Mouse (Mus musculus): Measurements from ENCODE around the gene Tgfbr3. TPM values are rescaled to one million over a fixed set of nuclear protein-coding genes. Genes with fewer than 3 reads are reported as not detected.
A peak's percentile ranks its signal among the peaks of the same experiment; 100 is the strongest.

Tgfbr3 gene
- polyA plus RNA-seq, 1 experiment from 2014 or later = 5.7 TPM

DNA sequence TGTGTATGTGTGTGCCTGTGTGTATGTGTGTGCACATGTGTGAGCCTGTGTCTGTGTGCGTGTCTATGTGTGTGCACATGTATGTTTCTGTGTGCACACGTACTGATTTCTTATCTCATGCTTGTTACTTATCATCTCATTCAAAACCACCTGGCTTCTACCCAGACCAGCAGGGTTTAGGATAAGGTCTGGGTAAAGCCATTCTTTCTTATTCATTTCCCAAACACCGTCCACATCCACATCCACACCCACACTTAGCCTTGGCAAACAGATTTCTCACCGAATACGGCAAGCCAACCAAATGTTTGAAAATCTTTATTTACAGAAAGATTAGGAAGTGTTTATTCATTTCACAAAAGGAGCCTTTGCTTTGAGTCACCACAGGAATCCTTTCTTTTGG, 191.4 kb downstream of the Tgfbr3 start:
- Histone ChIP-seq H3K4me1 (peaks cover 21% of the 10 kb centered on the region), H3K27me3 (ENCODE audit: poor library complexity, severe bottlenecking) (no peaks in the 10 kb centered on the region), H3K9me3 (no peaks in the 10 kb centered on the region), H3K36me3 (replicated peaks) (no peaks in the 10 kb centered on the region), H3K27ac (no peak overlapping the region), H3K4me3 (no peak overlapping the region)
- 80% methylated on average over 5 of the region's 5 CpGs for WGBS
- DNase-seq (ENCODE audit: extremely low spot score, low spot score) = no peak

DNA sequence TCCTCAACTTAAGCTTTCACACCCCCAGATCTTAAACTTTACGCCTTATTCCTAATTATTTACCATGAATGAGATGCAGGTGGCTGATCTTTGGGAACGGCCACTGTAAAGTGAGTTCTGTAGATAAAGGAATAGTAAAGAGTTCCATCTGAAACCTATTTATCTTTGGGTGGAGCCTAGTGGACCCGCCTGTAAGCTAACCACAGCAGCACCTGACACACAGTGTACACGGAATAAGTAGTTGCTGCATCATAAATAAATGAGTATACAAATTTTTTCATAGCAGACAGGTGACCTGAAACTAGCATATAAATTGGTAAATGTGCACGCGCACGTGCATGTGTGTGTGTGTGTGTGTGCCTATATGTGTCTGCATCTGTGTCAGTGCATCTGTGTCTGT, 192.1 kb downstream of the Tgfbr3 start:
- 86% methylated on average over 7 of the region's 7 CpGs for WGBS
- Histone ChIP-seq H3K4me3 (no peak overlapping the region), H3K9me3 (no peaks in the 10 kb centered on the region), H3K27me3 (ENCODE audit: poor library complexity, severe bottlenecking) (no peaks in the 10 kb centered on the region), H3K36me3 (replicated peaks) (no peaks in the 10 kb centered on the region), H3K27ac (no peak overlapping the region), H3K4me1 (peaks cover 21% of the 10 kb centered on the region)
- no peak for DNase-seq (ENCODE audit: extremely low spot score, low spot score)

DNA sequence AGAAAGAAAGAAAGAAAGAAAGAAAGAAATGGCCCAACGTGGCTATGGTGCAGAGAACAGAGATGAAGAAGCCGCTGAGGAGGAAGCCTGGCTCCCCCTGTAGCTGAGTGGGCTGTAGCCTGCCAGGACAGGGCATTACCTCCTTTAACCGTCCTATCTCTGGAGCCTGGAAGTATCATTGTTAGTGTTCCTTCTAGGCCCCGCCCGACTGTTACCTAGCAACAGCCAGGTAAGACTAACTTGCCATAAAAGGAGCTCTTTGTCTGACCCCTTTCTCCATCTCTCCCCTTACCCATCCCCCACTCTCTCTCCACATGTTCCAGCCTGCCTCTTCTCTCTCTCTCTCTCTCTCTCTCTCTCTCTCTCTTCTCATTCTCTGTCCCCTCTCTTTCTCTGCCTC, 195.2 kb downstream of the Tgfbr3 start:
- Histone ChIP-seq H3K36me3 (replicated peaks) (no peaks in the 10 kb centered on the region), H3K27ac (no peak overlapping the region), H3K27me3 (ENCODE audit: poor library complexity, severe bottlenecking) (no peaks in the 10 kb centered on the region), H3K9me3 (no peaks in the 10 kb centered on the region), H3K4me3 (no peak overlapping the region), H3K4me1 (peaks cover 17% of the 10 kb centered on the region)
- no peak for DNase-seq (ENCODE audit: extremely low spot score, low spot score)
- WGBS = 23% methylated on average over 5 of the region's 5 CpGs

DNA sequence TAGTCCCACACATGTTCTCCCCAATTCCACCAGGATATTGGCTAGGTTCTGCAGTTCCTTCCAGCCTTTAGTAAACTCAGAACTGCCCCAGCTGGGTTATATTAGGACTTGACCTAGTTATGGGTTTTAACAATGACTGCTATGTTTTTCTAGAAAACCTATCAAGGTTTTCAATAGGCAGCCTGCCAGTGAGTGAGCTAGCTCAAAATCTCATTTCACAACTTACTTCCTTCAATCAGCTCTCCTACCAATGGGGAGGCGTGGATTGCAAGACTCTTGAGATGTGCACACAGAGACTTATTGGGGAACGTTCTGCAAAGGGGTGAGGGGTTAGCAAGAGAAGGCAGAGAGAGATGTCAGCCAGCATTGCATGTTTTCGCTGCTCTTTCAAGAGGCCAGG, 196.2 kb downstream of the Tgfbr3 start:
- DNase-seq (ENCODE audit: extremely low spot score, low spot score) = no peak
- Histone ChIP-seq H3K27ac (no peak overlapping the region), H3K36me3 (replicated peaks) (no peaks in the 10 kb centered on the region), H3K4me3 (no peak overlapping the region), H3K4me1 (peaks cover 21% of the 10 kb centered on the region), H3K9me3 (no peaks in the 10 kb centered on the region), H3K27me3 (ENCODE audit: poor library complexity, severe bottlenecking) (no peaks in the 10 kb centered on the region)
- WGBS = 85% methylated on average over 3 of the region's 3 CpGs

DNA sequence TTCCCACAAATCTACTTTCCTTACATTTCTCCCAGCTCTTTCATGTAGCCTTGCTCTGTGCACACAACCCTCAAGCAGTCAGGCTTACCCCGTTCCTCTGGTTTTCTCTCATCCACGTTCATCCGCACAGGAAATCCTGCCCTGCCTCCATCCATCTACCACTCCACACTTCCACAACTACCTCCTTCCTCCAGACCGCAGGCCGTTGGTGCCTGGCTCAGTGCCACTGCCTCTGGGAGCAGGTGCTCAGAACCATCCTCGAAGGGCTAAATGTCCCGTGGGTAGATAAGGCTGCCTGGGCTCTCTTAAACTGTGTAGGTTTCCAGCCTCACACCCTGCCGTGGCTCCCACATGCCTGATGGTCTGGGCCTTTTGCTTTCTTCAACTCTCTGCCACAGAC, 197.3 kb downstream of the Tgfbr3 start:
- DNase-seq (ENCODE audit: extremely low spot score, low spot score) = no peak
- H3K4me1 ChIP-seq = peaks cover 30% of the 10 kb centered on the region
- no peaks in the 10 kb centered on the region for H3K36me3 ChIP-seq (replicated peaks)
- H3K27ac ChIP-seq = no peak overlapping the region
- H3K27me3 ChIP-seq (ENCODE audit: poor library complexity, severe bottlenecking) = no peaks in the 10 kb centered on the region
- 88% methylated on average over 8 of the region's 8 CpGs for WGBS
- no peak overlapping the region for H3K4me3 ChIP-seq
- H3K9me3 ChIP-seq = no peaks in the 10 kb centered on the region

DNA sequence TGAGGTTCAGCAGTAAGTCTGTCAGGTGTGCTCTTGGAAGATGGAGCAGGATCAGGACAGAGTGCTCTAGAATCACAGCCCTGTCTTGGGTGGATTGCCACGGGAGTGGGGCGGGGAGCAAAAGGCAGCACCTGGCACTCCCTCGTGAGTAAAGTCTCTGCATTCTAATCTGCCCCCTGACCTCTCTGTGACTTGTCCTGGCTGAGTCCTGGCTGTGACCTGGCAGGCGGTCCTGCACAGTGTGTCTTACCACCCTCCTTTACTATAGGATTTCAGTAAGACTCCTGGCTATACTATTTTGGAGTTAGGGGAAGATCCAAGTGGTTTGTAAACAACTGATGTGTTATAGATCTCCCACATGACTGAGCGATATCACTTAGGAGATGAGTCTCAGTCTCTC, 199.5 kb downstream of the Tgfbr3 start:
- H3K27ac ChIP-seq = no peak overlapping the region
- no peaks in the 10 kb centered on the region for H3K9me3 ChIP-seq
- H3K4me3 ChIP-seq = no peak overlapping the region
- H3K27me3 ChIP-seq (ENCODE audit: poor library complexity, severe bottlenecking) = no peaks in the 10 kb centered on the region
- 31% methylated on average over 5 of the region's 5 CpGs for WGBS
- no peak for DNase-seq (ENCODE audit: extremely low spot score, low spot score)
- no peaks in the 10 kb centered on the region for H3K36me3 ChIP-seq (replicated peaks)
- H3K4me1 ChIP-seq = peaks cover 26% of the 10 kb centered on the region

DNA sequence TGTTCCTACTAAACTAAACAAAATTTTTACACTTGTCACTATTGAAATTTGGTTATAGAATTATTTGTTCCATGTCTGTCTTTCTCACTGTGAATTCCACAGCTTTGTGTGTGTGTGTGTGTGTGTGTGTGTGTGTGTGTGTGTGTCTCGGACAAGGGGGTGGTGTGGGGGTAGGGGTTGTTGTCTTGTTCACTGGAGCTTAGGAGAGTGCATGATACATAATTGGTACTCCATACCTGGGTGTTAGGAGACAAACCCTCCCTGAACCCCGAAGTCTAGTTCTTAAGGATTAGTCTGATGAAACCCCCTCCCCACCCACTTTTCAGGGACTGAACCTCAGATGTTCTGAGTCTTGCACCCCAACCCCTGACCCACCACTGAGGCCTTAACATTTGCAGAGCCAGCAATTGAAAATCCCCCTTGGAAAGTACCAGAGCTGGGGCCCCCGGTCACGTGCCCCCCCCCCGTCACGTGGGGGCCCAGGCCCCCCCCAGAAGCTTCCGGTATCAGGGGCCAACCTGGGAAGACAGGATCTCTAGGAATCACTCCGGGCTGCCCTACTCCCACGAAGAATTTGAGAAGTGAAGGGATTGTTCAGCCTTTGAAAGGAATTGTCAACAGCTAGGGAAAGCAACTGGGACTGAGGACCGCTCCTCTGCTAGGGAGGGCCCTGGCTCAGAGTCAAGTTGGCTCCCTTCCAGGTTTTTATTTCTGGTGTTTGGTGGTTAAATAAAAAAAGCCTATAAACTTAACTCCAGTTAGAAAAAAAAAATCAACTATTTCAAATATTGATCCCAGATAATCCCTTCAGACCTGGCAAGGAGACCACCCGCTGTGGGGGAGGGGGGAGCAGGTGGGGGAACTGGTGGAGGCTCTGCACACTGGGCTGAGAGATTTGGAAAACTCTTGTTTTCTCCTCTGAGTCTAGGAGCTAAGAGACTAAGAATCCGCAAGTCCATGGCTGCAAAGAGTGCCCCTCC, 201.3 kb downstream of the Tgfbr3 start:
- Histone ChIP-seq H3K4me3 (0 out of 2 replicates have a peak overlapping the region, but pooled peaks have one; percentile 5), H3K9me3 (no peaks in the 10 kb centered on the region), H3K27me3 (ENCODE audit: poor library complexity, severe bottlenecking) (no peaks in the 10 kb centered on the region), H3K4me1 (peaks cover 20% of the 10 kb centered on the region), H3K27ac (peak overlapping the region; percentile 76), H3K36me3 (replicated peaks) (no peaks in the 10 kb centered on the region)
- 37% methylated on average over 12 of the region's 12 CpGs for WGBS
- DNase-seq (ENCODE audit: extremely low spot score, low spot score) = no peak

DNA sequence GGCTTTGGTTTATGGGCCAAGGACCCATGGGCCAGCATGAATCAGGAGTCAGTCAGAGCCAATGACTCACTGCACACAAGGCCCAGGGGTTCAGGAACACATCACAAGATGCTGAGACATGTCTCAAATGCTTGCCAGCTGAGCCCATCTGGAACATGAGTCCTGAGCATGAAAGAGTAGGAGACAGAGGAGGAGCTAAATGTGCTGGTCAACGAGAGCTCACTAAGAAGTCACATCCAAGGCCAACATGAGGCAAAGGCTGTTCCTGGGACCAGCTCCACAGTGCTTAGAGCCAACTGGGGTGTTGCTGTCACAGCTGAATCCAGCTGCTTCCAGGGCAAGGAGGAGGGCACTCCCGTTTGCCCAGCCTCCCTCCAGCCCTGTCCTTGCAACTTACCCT, 202.1 kb downstream of the Tgfbr3 start:
- H3K9me3 ChIP-seq = no peaks in the 10 kb centered on the region
- H3K27me3 ChIP-seq (ENCODE audit: poor library complexity, severe bottlenecking) = no peaks in the 10 kb centered on the region
- no peak overlapping the region for H3K4me3 ChIP-seq
- no peaks in the 10 kb centered on the region for H3K36me3 ChIP-seq (replicated peaks)
- H3K4me1 ChIP-seq = peaks cover 20% of the 10 kb centered on the region
- WGBS = 69% methylated on average over 2 of the region's 2 CpGs
- DNase-seq (ENCODE audit: extremely low spot score, low spot score) = no peak
- no peak overlapping the region for H3K27ac ChIP-seq

DNA sequence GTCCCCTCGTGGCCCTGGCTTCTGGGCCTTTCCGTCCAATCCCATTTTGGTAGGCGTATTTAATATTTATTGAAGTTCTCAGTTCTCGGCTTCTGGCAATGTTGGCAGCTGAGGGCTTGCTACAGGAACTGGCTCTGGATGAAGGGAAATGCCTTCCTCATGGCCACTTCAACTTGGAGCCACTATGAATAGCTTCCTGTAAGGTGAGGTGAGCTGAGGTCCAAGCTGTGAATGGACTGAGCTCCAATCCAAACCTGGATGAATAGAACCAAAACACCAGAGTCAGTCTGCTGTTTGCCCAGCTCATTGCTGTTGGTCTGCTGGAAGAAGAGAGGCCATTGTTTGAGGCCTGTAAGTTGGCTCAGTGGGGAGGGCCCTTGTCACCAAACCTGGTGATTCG, 203.3 kb downstream of the Tgfbr3 start:
- no peak overlapping the region for H3K4me3 ChIP-seq
- DNase-seq (ENCODE audit: extremely low spot score, low spot score) = no peak
- H3K4me1 ChIP-seq = peaks cover 23% of the 10 kb centered on the region
- no peak overlapping the region for H3K27ac ChIP-seq
- WGBS = 93% methylated on average over 5 of the region's 5 CpGs
- no peaks in the 10 kb centered on the region for H3K27me3 ChIP-seq (ENCODE audit: poor library complexity, severe bottlenecking)
- H3K9me3 ChIP-seq = no peaks in the 10 kb centered on the region
- no peaks in the 10 kb centered on the region for H3K36me3 ChIP-seq (replicated peaks)

DNA sequence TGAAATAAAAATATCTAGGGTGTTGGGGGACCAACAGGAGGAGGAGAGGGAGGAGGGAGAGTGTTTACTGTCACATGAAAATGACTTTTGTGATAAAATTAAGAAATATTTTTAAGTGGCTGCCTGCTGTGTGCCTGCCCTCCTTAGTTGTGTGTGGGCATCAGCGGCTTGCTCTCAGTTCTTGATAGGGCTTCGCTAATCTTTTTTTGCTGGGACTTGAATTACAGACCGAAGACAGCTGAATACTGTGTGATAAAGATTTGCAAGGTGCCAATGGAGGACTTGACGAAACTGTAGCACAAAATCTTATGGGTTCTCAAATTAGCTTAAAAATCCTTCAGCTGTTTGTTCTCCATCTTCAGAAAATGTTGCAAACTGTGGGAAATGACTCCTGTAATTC, 205.0 kb downstream of the Tgfbr3 start:
- 91% methylated on average over 4 of the region's 4 CpGs for WGBS
- H3K4me1 ChIP-seq = peaks cover 27% of the 10 kb centered on the region
- H3K36me3 ChIP-seq (replicated peaks) = no peaks in the 10 kb centered on the region

DNA sequence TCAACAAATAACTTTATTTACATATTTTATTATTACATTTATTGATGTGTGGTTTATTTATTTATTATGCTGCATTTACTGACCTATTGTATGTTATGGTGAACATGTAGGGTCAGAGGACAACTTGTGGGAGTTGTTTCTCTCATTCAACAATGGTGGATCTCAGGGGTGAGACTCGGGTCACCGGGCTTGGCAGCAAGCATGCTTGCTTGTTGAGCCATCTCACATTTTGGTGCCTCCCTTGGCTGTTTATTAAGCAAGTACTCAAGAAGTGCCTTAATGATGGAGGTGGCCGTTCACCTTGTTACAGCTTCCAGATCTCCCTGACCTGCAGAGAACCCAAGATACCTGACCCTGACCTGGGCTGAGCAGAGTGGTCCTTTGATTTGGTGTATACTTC, 207.4 kb downstream of the Tgfbr3 start:
- Histone ChIP-seq H3K4me1 (peaks cover 19% of the 10 kb centered on the region), H3K36me3 (replicated peaks) (no peaks in the 10 kb centered on the region), H3K4me3 (no peak overlapping the region), H3K27me3 (ENCODE audit: poor library complexity, severe bottlenecking) (no peaks in the 10 kb centered on the region; the same call in 1 of the 2 replicates), H3K27ac (no peak overlapping the region), H3K9me3 (no peaks in the 10 kb centered on the region)
- no peak for DNase-seq (ENCODE audit: extremely low spot score, low spot score)
- WGBS = 82% methylated on average over 3 of the region's 3 CpGs

More for the DNA sequence above, 205.0 kb downstream of the Tgfbr3 start:
- no peak for DNase-seq (ENCODE audit: extremely low spot score, low spot score)
- Histone ChIP-seq H3K4me3 (no peak overlapping the region), H3K27ac (no peak overlapping the region), H3K9me3 (no peaks in the 10 kb centered on the region), H3K27me3 (ENCODE audit: poor library complexity, severe bottlenecking) (no peaks in the 10 kb centered on the region)

DNA sequence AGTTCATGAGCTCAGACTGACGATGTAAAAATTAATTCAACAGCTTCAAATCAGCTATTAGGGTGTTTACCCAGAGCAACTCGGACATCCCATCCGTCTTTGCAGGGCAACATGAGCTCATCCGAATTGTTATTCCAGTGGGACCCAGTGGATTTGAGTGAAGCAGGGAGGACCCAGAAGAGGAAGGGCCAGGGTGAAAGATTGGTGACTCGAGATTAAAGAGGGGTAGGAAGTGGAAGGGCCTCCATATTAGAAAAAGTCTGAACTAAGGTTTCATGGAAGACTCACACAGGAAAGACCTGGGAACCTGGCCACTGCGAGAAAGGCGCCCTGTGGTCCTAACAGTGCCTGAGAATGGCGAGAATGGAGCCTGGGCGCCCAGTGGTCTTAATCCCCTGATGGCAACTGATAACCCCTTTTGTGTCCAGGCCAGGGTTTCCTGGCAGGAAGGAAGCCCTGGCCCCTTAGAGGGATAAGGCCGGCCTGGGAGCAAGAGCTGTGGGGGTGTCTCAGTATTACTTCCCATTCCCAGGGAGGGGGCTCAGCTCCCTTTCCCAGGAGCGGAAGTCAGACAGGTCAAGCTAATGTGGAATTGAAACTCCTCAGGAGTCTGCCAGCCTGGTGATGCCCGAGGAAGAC, 208.3 kb downstream of the Tgfbr3 start:
- 42% methylated on average over 12 of the region's 12 CpGs for WGBS

DNA sequence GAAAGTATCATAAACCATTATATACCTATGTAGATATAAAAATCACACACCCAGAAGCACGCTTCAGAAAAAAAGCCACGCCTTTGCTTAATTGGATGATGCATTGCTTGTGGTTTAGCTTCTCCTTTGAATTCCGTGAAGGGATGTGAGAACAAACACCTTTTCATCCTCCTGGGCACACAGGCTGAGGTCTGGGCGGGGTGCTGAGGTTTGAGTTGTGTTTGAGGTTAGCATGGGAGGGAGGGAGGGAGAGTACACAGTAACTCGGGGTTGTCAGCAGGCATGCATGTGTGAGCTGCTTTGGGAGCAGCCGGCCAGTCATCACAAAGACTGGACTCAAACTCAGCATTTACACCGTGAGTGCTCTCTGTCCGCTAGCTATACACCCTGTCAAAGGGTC, 209.5 kb downstream of the Tgfbr3 start:
- H3K36me3 ChIP-seq (replicated peaks) = no peaks in the 10 kb centered on the region
- DNase-seq (ENCODE audit: extremely low spot score, low spot score) = no peak
- no peak overlapping the region for H3K27ac ChIP-seq
- H3K4me3 ChIP-seq = no peak overlapping the region
- WGBS = 69% methylated on average over 8 of the region's 8 CpGs
- H3K27me3 ChIP-seq (ENCODE audit: poor library complexity, severe bottlenecking) = no peaks in the 10 kb centered on the region; the same call in 1 of the 2 replicates
- peaks cover 23% of the 10 kb centered on the region for H3K4me1 ChIP-seq
- no peaks in the 10 kb centered on the region for H3K9me3 ChIP-seq

More for the DNA sequence above, 208.3 kb downstream of the Tgfbr3 start:
- Histone ChIP-seq H3K4me3 (no peak overlapping the region), H3K4me1 (peaks cover 19% of the 10 kb centered on the region), H3K27me3 (ENCODE audit: poor library complexity, severe bottlenecking) (no peaks in the 10 kb centered on the region; the same call in 1 of the 2 replicates), H3K36me3 (replicated peaks) (no peaks in the 10 kb centered on the region), H3K27ac (peak overlapping the region; percentile 48; the same call in 1 of the 2 replicates), H3K9me3 (no peaks in the 10 kb centered on the region)
- no peak for DNase-seq (ENCODE audit: extremely low spot score, low spot score)
